Mouse (Mus musculus): ENCODE data around the gene Ercc6l2. TPM values are rescaled to one million over a fixed set of nuclear protein-coding genes. Genes with fewer than 3 reads are reported as not detected.

Gene Ercc6l2
- polyA plus RNA-seq, 1 experiment from 2014 or later: 13.9 TPM

- Histone ChIP-seq H3K4me1 (no peaks in the 10 kb centered on the region), H3K4me2 (no peak overlapping the region), H3K27ac (no peak overlapping the region), H3K36me3 (no peaks in the 10 kb centered on the region), H3K4me3 (no peak overlapping the region), H3K9me3 (replicated peaks) (no peaks in the 10 kb centered on the region), H3K27me3 (replicated peaks) (no peaks in the 10 kb centered on the region), H3K9ac (no peak overlapping the region)
- ATAC-seq: no peak
- WGBS (ENCODE audit: insufficient replicate concordance): 58% methylated on average over 7 of the region's 7 CpGs
Observed at GRCm38 (mm10) chr13:63943605-63944004, 128.6 kb downstream of the Ercc6l2 start.

GRCm38 (mm10) chr13:63944344-63945021 is 129.4 kb downstream of the Ercc6l2 start:
- Histone ChIP-seq H3K36me3 (no peaks in the 10 kb centered on the region), H3K27me3 (replicated peaks) (no peaks in the 10 kb centered on the region), H3K9ac (no peak overlapping the region), H3K4me3 (no peak overlapping the region), H3K27ac (no peak overlapping the region), H3K4me2 (no peak overlapping the region), H3K4me1 (no peaks in the 10 kb centered on the region), H3K9me3 (replicated peaks) (no peaks in the 10 kb centered on the region)
- ATAC-seq: no peak
- WGBS (ENCODE audit: insufficient replicate concordance): 64% methylated on average over 13 of the region's 13 CpGs

Other genes with a start within 250 kb of the Ercc6l2 start
- gene Ptch1, start 241.6 kb upstream of the Ercc6l2 start, polyA plus RNA-seq (2016; fragmentation: Nextera tagmentation; extraction: Ambion mirVana): 7.0 TPM in 2 replicates